Mouse (Mus musculus): Measurements from ENCODE around the gene Pdlim4.
"Not testable (repeated sequence)": the region's sequence is repeated elsewhere in the genome, so short reads cannot be mapped to it uniquely, and the experiment has no call there.

Pdlim4 gene

DNA sequence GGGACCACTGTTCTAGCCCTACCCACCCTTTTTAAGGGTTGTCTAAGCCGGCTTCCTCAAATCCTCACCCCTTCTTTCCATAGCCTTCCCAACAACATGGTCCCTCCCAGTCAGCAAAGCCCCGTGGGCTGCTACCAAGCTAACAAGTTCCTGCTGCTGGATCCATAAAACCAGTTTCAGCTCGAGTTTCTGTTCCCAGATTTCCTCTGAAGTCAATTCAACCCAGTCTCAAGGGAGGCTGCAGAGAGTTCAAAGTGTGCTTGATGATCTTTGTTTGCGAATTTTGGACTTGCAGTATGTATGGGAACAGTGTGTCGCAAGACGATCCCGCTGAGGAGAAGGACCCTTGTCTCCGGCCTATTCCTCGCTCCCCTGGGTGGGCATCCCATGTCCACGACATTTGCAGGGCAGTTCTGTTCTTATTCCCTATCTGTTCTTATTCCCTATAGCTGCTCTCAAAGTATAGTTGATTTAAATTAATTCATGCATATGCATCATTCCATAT, 60.3 kb downstream of the Pdlim4 start:
- DNase-seq = no peak

DNA sequence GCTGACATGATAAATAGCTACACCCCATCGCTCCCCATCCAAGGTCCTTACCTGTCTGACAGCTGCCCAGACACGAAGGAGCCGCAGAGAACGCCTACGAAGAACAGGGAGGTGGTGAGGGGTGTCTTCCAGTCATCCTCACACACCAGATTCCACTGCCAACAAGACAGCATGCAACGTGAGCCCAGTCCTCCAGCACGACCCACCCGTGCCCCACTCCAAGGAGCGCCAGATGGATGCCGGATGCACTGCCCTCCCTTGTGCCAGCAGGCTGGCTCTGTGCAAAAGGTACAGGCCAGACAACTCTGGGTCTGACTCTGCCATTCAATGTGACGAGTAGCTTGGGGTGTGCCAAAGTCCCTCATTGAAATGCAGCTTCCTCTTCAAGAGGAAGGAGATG, 61.1 kb downstream of the Pdlim4 start:
- DNase-seq = peak; percentile 85

- peak; percentile 72 for DNase-seq
Measured at GRCm38 (mm10) chr11:54006901-54007300, 61.9 kb downstream of the Pdlim4 start.

- not testable (repeated sequence) for DNase-seq
Measured at GRCm38 (mm10) chr11:54006362-54006761, 62.5 kb downstream of the Pdlim4 start.

Measured in cerebellum, adult 11 months (tissue).